Mouse (Mus musculus): Measurements from ENCODE around the gene Kidins220.

The Kidins220 gene

GRCm38 (mm10) chr12:25093241-25093774, 118.6 kb downstream of the Kidins220 start:
- POLR2A ChIA-PET, result interaction anchor here in 1 of 4 experiments (1.4 kb wide), 1 partner anchor 13 kb away, joined by 3 read pairs; no protein-coding TSS in a partner anchor
- CTCF ChIA-PET, result interaction anchor here in 2 of 4 experiments (1.0 to 1.6 kb wide), 3 partner anchors 322 to 1184 kb away, joined by 3 to 8 read pairs (median 5); no protein-coding TSS in a partner anchor

GRCm38 (mm10) chr12:25094621-25095521, 120.1 kb downstream of the Kidins220 start:
- POLR2A ChIA-PET, result interaction anchor here (0.7 to 6.4 kb wide), 63 partner anchors 8 to 1308 kb away, joined by 3 to 191 read pairs (median 7); partner anchors contain the start of genes Grhl1 (in 1 of the 4), Mboat2 (in 1 of the 4) and Rrm2 (in 1 of the 4)
- CTCF ChIA-PET, result interaction anchor here in 3 of 4 experiments (0.6 to 2.3 kb wide), 4 partner anchors 50 to 841 kb away, joined by 3 to 5 read pairs (median 4); partner anchors contain the start of gene Kidins220 (in 1 of the 3)

GRCm38 (mm10) chr12:25095538-25095937, 120.8 kb downstream of the Kidins220 start:
- POLR2A ChIA-PET, result interaction anchor here (0.7 to 6.4 kb wide), 138 partner anchors 8 to 1321 kb away, joined by 3 to 191 read pairs (median 4); partner anchors contain the start of genes Mboat2 (in 2 of the 4), Grhl1 (in 1 of the 4), Kidins220 (in 1 of the 4) and Rrm2 (in 1 of the 4)
- CTCF ChIA-PET, result interaction anchor here in 3 of 4 experiments (0.6 to 2.3 kb wide), 7 partner anchors 49 to 1181 kb away, joined by 3 to 5 read pairs (median 4); partner anchors contain the start of gene Kidins220 (in 1 of the 3)

- ChIA-PET CTCF (interaction anchor here in 2 of 4 experiments (0.6 to 2.3 kb wide), 6 partner anchors 49 to 1181 kb away, joined by 3 to 5 read pairs (median 4); partner anchors contain the start of gene Kidins220 (in 1 of the 2)), POLR2A (interaction anchor here (0.5 to 6.4 kb wide), 167 partner anchors 9 to 1320 kb away, joined by 3 to 191 read pairs (median 4); partner anchors contain the start of genes Mboat2 (in 2 of the 4), Grhl1 (in 1 of the 4), Kidins220 (in 1 of the 4) and Rrm2 (in 1 of the 4))
Observed at GRCm38 (mm10) chr12:25095974-25096639, 121.4 kb downstream of the Kidins220 start.

GRCm38 (mm10) chr12:25096640-25097051, 121.9 kb downstream of the Kidins220 start:
- CTCF ChIA-PET, result interaction anchor here in 2 of 4 experiments (0.8 to 2.3 kb wide), 3 partner anchors 48 to 972 kb away, joined by 3 to 5 read pairs (median 4); no protein-coding TSS in a partner anchor
- POLR2A ChIA-PET, result interaction anchor here (0.5 to 6.4 kb wide), 149 partner anchors 9 to 1320 kb away, joined by 3 to 191 read pairs (median 4); partner anchors contain the start of genes Mboat2 (in 2 of the 4), Grhl1 (in 1 of the 4), Kidins220 (in 1 of the 4) and Rrm2 (in 1 of the 4)

GRCm38 (mm10) chr12:25097052-25097209, 122.2 kb downstream of the Kidins220 start, which contains the start of gene Id2:
TSS of gene Id2 (minus strand) at chr12:25097140.
- ChIA-PET POLR2A (interaction anchor here (0.8 to 6.4 kb wide), 53 partner anchors 8 to 1306 kb away, joined by 3 to 191 read pairs (median 7); partner anchors contain the start of genes Mboat2 (in 2 of the 4), Grhl1 (in 1 of the 4) and Rrm2 (in 1 of the 4)), CTCF (interaction anchor here in 1 of 4 experiments (2.3 kb wide), 1 partner anchor 48 kb away, joined by 5 read pairs; no protein-coding TSS in a partner anchor)

GRCm38 (mm10) chr12:25097210-25098160, 122.8 kb downstream of the Kidins220 start:
- POLR2A ChIA-PET, result interaction anchor here (0.6 to 6.4 kb wide), 37 partner anchors 8 to 1372 kb away, joined by 3 to 191 read pairs (median 8); partner anchors contain the start of genes Cmpk2 (in 1 of the 4), Mboat2 (in 1 of the 4) and Rrm2 (in 1 of the 4)

GRCm38 (mm10) chr12:25098161-25098550, 123.4 kb downstream of the Kidins220 start:
- ChIA-PET CTCF (interaction anchor here in 2 of 4 experiments (0.7 to 1.4 kb wide), 3 partner anchors 17 to 390 kb away, joined by 3 read pairs; partner anchors contain the start of gene Rrm2 (in 1 of the 2)), POLR2A (interaction anchor here in 3 of 4 experiments (0.7 to 6.4 kb wide), 17 partner anchors 11 to 1371 kb away, joined by 3 to 191 read pairs (median 5); partner anchors contain the start of gene Cmpk2 (in 1 of the 3))

More at GRCm38 (mm10) chr12:25097210-25098160, 122.8 kb downstream of the Kidins220 start:
- CTCF ChIA-PET, result interaction anchor here in 2 of 4 experiments (0.7 to 2.3 kb wide), 2 partner anchors 16 to 47 kb away, joined by 3 to 5 read pairs; no protein-coding TSS in a partner anchor

GRCm38 (mm10) chr12:25098561-25099312, 124.0 kb downstream of the Kidins220 start:
- ChIA-PET POLR2A (interaction anchor here (0.6 to 6.4 kb wide), 29 partner anchors 10 to 514 kb away, joined by 3 to 191 read pairs (median 5); partner anchors contain the start of gene Rrm2 (in 2 of the 4)), CTCF (interaction anchor here in 3 of 4 experiments (0.6 to 1.4 kb wide), 3 partner anchors 46 to 390 kb away, joined by 3 read pairs; partner anchors contain the start of gene Rrm2 (in 1 of the 3))

GRCm38 (mm10) chr12:25099313-25099562, 124.5 kb downstream of the Kidins220 start:
- CTCF ChIA-PET, result interaction anchor here in 2 of 4 experiments (0.6 to 1.4 kb wide), 2 partner anchors 46 to 110 kb away, joined by 3 read pairs; no protein-coding TSS in a partner anchor

GRCm38 (mm10) chr12:25099563-25100408, 125.1 kb downstream of the Kidins220 start:
- ChIA-PET POLR2A (interaction anchor here (0.5 to 6.4 kb wide), 28 partner anchors 9 to 1001 kb away, joined by 3 to 191 read pairs (median 4); partner anchors contain the start of gene Rrm2 (in 2 of the 4)), CTCF (interaction anchor here in 2 of 4 experiments (0.6 to 1.4 kb wide), 4 partner anchors 7 to 569 kb away, joined by 3 read pairs; no protein-coding TSS in a partner anchor)

More at GRCm38 (mm10) chr12:25099313-25099562, 124.5 kb downstream of the Kidins220 start:
- POLR2A ChIA-PET, result interaction anchor here (0.5 to 6.4 kb wide), 22 partner anchors 10 to 391 kb away, joined by 3 to 191 read pairs (median 4); partner anchors contain the start of gene Rrm2 (in 2 of the 4)

- CTCF ChIA-PET, result interaction anchor here in 1 of 4 experiments (0.7 kb wide), 1 partner anchor 8 kb away, joined by 3 read pairs; no protein-coding TSS in a partner anchor
- POLR2A ChIA-PET, result interaction anchor here (0.6 to 6.4 kb wide), 16 partner anchors 8 to 1000 kb away, joined by 3 to 191 read pairs (median 5); partner anchors contain the start of gene Rrm2 (in 1 of the 4)
Observed at GRCm38 (mm10) chr12:25100411-25101217, 125.9 kb downstream of the Kidins220 start.

GRCm38 (mm10) chr12:25101389-25101788, 126.7 kb downstream of the Kidins220 start:
- ChIA-PET CTCF (no interaction called here), POLR2A (interaction anchor here in 2 of 4 experiments (0.9 to 2.2 kb wide), 4 partner anchors 9 to 43 kb away, joined by 3 to 9 read pairs (median 4); no protein-coding TSS in a partner anchor)

GRCm38 (mm10) chr12:25103911-25104310, 129.2 kb downstream of the Kidins220 start:
- ChIA-PET CTCF (no interaction called here), POLR2A (interaction anchor here in 2 of 4 experiments (0.6 to 3.9 kb wide), 3 partner anchors 8 to 607 kb away, joined by 3 to 22 read pairs (median 4); partner anchors contain the start of gene Id2 (in 1 of the 2))

Data from embryonic stem cell, embryonic (primary cell).